Mouse (Mus musculus): Measurements from ENCODE around the gene Fam228a. TPM values are rescaled to one million over a fixed set of nuclear protein-coding genes. Genes with fewer than 3 reads are reported as not detected.
A peak's percentile ranks its signal among the peaks of the same experiment; 100 is the strongest.

The Fam228a gene
- polyA plus RNA-seq, 1 experiment, result 0.04 TPM

DNA sequence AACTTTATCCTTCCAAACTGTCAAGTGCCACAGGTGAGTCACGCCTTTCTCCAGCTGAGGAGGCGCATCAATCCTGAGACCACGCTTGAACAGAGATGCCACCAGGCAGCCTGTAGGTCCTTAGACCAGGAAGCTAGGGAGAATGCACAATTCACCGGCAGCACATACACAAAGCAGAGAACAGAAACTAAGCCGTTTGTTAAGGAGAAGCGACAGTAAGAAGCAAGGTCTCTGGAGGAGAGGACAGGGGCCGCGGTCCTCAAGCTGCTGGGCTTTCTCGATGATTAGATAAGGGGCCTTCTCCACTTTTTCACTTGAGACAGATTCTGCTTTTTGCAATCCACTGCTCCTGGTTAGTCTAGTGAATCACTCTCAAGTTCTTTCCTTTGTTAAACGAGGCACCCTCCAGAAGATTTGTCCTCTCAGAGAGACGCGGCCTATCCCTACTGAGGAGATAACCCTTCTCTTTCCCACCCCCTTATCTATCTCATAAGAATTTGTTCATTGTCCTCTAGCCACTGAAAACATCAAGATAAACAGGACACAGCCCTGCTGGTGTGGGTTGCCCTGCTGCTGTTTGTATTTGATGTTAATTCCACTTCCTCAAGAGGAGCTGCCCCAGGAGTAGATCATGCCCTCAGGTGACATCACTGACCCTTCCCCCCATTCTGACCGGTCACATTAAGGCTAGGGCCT lies 19.0 kb downstream of the Fam228a start:
- no peak overlapping the region for H3K4me3 ChIP-seq (ENCODE audit: extremely low read depth, insufficient read depth, insufficient read length)
- 0 out of 2 replicates have a peak, but pooled peaks cover 7% of the 10 kb centered on the region for H3K36me3 ChIP-seq (ENCODE audit: control insufficient read depth, insufficient read depth, low read length)
- H3K4me1 ChIP-seq (ENCODE audit: control insufficient read depth, insufficient read depth, insufficient read length), result no peaks in the 10 kb centered on the region; the same call in 1 of the 2 replicates
- H3K27me3 ChIP-seq (ENCODE audit: control insufficient read depth, insufficient read depth, low read length), result no peaks in the 10 kb centered on the region
- 63% methylated on average over 13 of the region's 13 CpGs for WGBS
- no peak overlapping the region for H3K27ac ChIP-seq (ENCODE audit: insufficient read depth, low read length)
- TF ChIP-seq POLR2A (IDR thresholded peaks at IDR 0.05; ENCODE audit: low read depth, low read length), result no peak
- no peak for TF ChIP-seq CTCF (IDR thresholded peaks at IDR 0.05; ENCODE audit: extremely low read depth, insufficient read depth, insufficient read length, insufficient replicate concordance)
- DNase-seq (ENCODE audit: low read depth in 1 of 2, low spot score in 2 of 2), result no peak

DNA sequence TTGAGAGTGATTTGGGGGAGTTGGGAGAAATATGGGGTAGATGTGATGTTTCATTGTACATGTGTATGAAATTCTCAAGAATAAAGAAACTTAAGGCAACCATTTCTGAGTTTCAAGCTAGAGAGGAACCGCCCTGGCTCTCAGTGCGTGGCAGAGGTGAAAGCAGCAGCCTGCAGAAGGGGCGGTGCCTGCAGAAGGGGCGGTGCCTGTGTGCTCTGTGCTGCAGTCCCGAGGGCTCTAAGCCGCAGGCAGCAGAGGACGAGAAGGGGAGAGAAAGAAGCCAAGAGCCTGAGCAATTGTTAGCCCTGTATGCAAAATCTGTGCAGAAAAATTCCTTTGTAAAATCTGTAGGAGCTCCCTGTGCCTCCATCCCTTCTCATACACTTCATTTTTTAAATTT lies 20.8 kb downstream of the Fam228a start:
- WGBS, result 6% methylated on average over 7 of the region's 7 CpGs
- Histone ChIP-seq H3K27me3 (ENCODE audit: control insufficient read depth, insufficient read depth, low read length) (no peaks in the 10 kb centered on the region), H3K27ac (ENCODE audit: insufficient read depth, low read length) (no peak overlapping the region), H3K4me3 (ENCODE audit: extremely low read depth, insufficient read depth, insufficient read length) (no peak overlapping the region), H3K36me3 (ENCODE audit: control insufficient read depth, insufficient read depth, low read length) (peaks cover 21% of the 10 kb centered on the region), H3K4me1 (ENCODE audit: control insufficient read depth, insufficient read depth, insufficient read length) (no peaks in the 10 kb centered on the region; the same call in 1 of the 2 replicates)
- DNase-seq (ENCODE audit: low read depth in 1 of 2, low spot score in 2 of 2), result peak; percentile 22 to 35
- TF ChIP-seq CTCF (IDR thresholded peaks at IDR 0.05; ENCODE audit: extremely low read depth, insufficient read depth, insufficient read length, insufficient replicate concordance) (no peak), POLR2A (IDR thresholded peaks at IDR 0.05; ENCODE audit: low read depth, low read length) (no peak)

GRCm38 (mm10) chr12:4715606-4716005 lies 22.6 kb downstream of the Fam228a start:
- no peak for DNase-seq (ENCODE audit: low read depth in 1 of 2, low spot score in 2 of 2)
- no peaks in the 10 kb centered on the region; the same call in 1 of the 2 replicates for H3K4me1 ChIP-seq (ENCODE audit: control insufficient read depth, insufficient read depth, insufficient read length)
- no peak overlapping the region for H3K4me3 ChIP-seq (ENCODE audit: extremely low read depth, insufficient read depth, insufficient read length)
- H3K36me3 ChIP-seq (ENCODE audit: control insufficient read depth, insufficient read depth, low read length), result peaks cover 34% of the 10 kb centered on the region
- no peaks in the 10 kb centered on the region for H3K27me3 ChIP-seq (ENCODE audit: control insufficient read depth, insufficient read depth, low read length)
- WGBS, result 92% methylated on average over 10 of the region's 10 CpGs
- TF ChIP-seq POLR2A (IDR thresholded peaks at IDR 0.05; ENCODE audit: low read depth, low read length) (no peak), CTCF (IDR thresholded peaks at IDR 0.05; ENCODE audit: extremely low read depth, insufficient read depth, insufficient read length, insufficient replicate concordance) (no peak)
- H3K27ac ChIP-seq (ENCODE audit: insufficient read depth, low read length), result no peak overlapping the region

- TF ChIP-seq CTCF (IDR thresholded peaks at IDR 0.05; ENCODE audit: extremely low read depth, insufficient read depth, insufficient read length, insufficient replicate concordance) (no peak), POLR2A (IDR thresholded peaks at IDR 0.05; ENCODE audit: low read depth, low read length) (no peak)
- H3K4me1 ChIP-seq (ENCODE audit: control insufficient read depth, insufficient read depth, insufficient read length), result no peaks in the 10 kb centered on the region; the same call in 1 of the 2 replicates
- DNase-seq (ENCODE audit: low read depth in 1 of 2, low spot score in 2 of 2), result no peak
- 88% methylated on average over 4 of the region's 4 CpGs for WGBS
- H3K4me3 ChIP-seq (ENCODE audit: extremely low read depth, insufficient read depth, insufficient read length), result no peak overlapping the region
- no peak overlapping the region for H3K27ac ChIP-seq (ENCODE audit: insufficient read depth, low read length)
- H3K27me3 ChIP-seq (ENCODE audit: control insufficient read depth, insufficient read depth, low read length), result no peaks in the 10 kb centered on the region
- H3K36me3 ChIP-seq (ENCODE audit: control insufficient read depth, insufficient read depth, low read length), result peaks cover 54% of the 10 kb centered on the region
Observed at GRCm38 (mm10) chr12:4713361-4713760, 24.9 kb downstream of the Fam228a start.

GRCm38 (mm10) chr12:4709926-4710325 lies 28.3 kb downstream of the Fam228a start:
- no peak overlapping the region for H3K4me3 ChIP-seq (ENCODE audit: extremely low read depth, insufficient read depth, insufficient read length)
- H3K36me3 ChIP-seq (ENCODE audit: control insufficient read depth, insufficient read depth, low read length), result peaks cover 74% of the 10 kb centered on the region
- no peaks in the 10 kb centered on the region for H3K4me1 ChIP-seq (ENCODE audit: control insufficient read depth, insufficient read depth, insufficient read length)
- WGBS, result 97% methylated on average over 7 of the region's 7 CpGs
- TF ChIP-seq POLR2A (IDR thresholded peaks at IDR 0.05; ENCODE audit: low read depth, low read length) (no peak), CTCF (IDR thresholded peaks at IDR 0.05; ENCODE audit: extremely low read depth, insufficient read depth, insufficient read length, insufficient replicate concordance) (no peak)
- no peak overlapping the region for H3K27ac ChIP-seq (ENCODE audit: insufficient read depth, low read length)
- no peaks in the 10 kb centered on the region for H3K27me3 ChIP-seq (ENCODE audit: control insufficient read depth, insufficient read depth, low read length)
- DNase-seq (ENCODE audit: low read depth in 1 of 2, low spot score in 2 of 2), result no peak

- H3K4me1 ChIP-seq (ENCODE audit: control insufficient read depth, insufficient read depth, insufficient read length), result no peaks in the 10 kb centered on the region
- H3K27ac ChIP-seq (ENCODE audit: insufficient read depth, low read length), result no peak overlapping the region
- H3K36me3 ChIP-seq (ENCODE audit: control insufficient read depth, insufficient read depth, low read length), result peaks cover 68% of the 10 kb centered on the region
- H3K4me3 ChIP-seq (ENCODE audit: extremely low read depth, insufficient read depth, insufficient read length), result no peak overlapping the region
- TF ChIP-seq CTCF (IDR thresholded peaks at IDR 0.05; ENCODE audit: extremely low read depth, insufficient read depth, insufficient read length, insufficient replicate concordance) (no peak), POLR2A (IDR thresholded peaks at IDR 0.05; ENCODE audit: low read depth, low read length) (no peak)
- DNase-seq (ENCODE audit: low read depth in 1 of 2, low spot score in 2 of 2), result no peak
- no peaks in the 10 kb centered on the region for H3K27me3 ChIP-seq (ENCODE audit: control insufficient read depth, insufficient read depth, low read length)
- WGBS, result 92% methylated on average over 8 of the region's 8 CpGs
Observed at GRCm38 (mm10) chr12:4708881-4709604, 29.2 kb downstream of the Fam228a start.

Data from spleen, adult 2 months (tissue).